Mouse (Mus musculus) layer of hippocampus, adult 18-20 months (tissue): ENCODE results near the gene Ticam1. TPM values are rescaled to one million over a fixed set of nuclear protein-coding genes. Genes with fewer than 3 reads are reported as not detected.
"Not testable (repeated sequence)": the region's sequence is repeated elsewhere in the genome, so short reads cannot be mapped to it uniquely, and the experiment has no call there.

ENCODE experiments used
- DNase-seq, 2 experiments: peaks; one replicate each; pipeline ENCODE4 v3.0.0; 2022; ENCODE audit warnings: low spot score in 2 of 2
- total RNA-seq, 2 experiments: library from RNA; stranded (reverse); gene quantifications; 2 replicates each; pipeline ENCODE4 v1.2.3; 2021

The Ticam1 gene
- total RNA-seq, 2 experiments from 2014 or later: 7.9 to 8.2 TPM

DNA sequence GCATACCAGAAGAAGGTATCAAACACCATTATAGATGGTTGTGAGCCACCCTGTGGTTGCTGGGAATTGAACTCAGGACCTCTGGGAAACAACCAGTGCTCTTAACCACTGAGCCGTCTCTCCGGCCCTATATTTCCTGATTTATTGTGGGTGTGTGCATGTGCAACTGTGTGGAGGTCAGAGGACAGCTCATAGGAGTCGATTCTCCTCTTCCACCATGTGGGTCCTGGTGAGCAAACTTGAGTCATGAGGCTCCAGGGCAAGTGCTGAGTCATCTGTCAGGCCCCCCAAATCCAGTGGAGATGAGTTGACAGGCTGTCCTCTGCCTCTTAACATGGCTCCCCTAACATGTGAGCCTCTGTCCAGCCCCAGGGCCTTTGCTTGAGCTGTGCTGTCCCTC is 10.7 kb downstream of the Ticam1 start:
- no peak for DNase-seq

DNA sequence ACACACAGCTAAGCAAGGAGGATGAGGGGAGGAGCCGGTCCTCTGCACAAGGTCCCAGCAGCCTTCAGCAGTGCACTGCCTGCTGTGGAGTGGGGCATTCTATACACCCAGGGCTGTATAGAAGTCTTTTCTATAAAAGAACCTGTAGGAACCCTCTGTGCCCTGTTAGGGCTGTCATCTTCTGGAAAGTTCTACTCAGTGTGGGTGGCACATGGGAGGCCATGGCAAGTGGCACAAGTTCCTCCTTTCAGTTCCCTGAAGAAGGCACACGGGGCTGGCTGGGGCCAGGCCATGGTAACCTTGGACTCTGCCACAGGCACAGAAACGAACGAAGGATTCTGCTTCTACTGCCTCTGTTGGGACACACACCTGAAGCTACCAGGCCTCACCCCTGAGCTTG is 11.6 kb downstream of the Ticam1 start:
- DNase-seq: no peak

DNA sequence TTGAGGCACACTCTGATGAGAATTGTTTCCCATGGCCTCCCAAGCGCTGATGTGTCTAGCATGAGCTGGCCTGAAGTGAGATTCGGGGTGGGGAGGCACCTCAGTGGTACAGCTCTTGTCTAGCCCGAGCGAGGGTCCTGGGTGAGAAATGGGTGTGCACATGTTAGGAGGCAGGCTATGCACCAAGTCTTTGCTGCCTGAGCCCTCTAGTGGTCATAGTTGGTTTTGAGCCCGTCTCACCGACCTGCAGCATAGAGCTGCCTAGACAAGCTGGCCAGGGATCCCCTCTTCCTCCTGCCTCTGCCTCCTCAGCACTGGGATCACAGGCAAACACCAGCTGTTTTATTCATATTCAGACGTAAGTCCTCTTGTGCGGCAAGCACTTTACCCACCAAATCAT is 12.6 kb downstream of the Ticam1 start:
- peak; percentile 71 to 90 for DNase-seq

DNA sequence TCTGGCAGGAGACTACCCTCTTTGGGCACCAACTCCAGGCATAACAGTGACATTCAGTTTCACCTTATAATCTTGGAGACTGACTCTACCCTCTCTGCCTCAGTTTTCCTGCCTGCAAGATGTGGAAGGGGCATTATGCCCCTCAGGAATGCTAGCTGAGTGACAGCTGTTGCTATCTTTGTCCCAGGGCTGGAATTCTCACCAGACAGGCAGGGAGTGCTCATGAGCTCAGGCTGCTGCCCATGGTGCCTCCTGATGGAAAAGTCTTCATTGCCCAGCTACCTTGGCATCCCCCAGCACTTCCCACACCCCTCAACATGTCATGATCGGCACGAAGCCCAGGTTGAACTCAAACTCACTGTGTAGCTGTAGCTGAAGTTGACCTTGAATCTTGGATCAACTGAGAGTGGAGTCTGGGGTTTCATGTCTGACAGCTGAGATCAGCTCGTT is 13.9 kb downstream of the Ticam1 start:
- DNase-seq: no peak

DNA sequence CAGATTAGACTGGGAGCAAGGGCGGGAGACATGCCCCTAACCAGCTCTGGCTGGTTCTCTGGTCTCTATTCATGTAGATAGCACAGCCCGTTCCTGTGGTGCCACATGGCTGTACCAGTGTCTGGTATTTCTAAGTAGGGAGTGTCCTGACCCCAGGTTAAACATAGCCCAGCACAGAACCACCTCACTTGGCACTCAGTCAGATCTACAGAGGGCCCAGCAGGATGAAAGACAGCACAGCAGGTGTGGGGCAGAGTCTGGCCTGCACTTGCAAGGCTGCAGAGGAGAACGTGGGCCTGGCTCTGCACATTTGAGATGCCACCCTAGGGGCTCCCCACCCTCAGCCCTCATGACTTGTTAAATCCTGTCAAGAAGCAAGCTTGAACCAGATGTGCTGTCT is 15.4 kb downstream of the Ticam1 start:
- no peak for DNase-seq

DNA sequence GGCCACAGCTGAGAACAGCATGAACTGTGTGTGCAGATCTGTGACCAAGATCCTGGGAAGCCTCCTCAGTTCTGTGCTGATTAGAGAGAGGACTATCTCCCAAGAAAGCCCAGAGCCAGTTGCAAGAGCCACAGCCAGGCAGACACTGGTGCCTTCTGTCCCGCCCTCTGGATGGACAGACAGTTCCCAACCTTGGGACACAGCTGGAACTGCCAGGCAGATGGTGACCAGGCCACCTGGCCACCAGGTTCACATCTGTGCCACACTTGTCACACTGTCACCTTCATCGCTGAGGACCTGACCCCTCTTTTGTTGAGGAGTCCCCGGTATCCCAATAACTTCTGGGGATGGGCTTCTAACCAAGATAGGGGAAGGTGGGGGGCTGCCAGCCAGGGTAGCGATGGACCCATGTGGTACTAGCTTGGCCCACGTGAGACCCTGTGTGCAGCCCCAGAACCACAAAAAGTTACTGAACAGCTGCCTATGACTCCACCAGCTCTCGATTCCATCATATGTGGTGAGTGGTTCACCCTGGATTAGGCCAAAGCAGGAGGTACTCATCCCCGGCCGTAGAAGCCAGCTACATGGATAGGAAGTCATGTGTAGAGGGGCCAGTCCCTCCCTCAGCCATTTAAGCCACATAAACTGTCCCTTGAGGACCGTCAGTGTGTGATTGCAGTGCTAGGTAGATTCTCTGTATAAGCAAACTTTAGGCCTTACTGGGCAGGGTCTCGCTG is 17.1 kb downstream of the Ticam1 start:
- DNase-seq: no peak

DNA sequence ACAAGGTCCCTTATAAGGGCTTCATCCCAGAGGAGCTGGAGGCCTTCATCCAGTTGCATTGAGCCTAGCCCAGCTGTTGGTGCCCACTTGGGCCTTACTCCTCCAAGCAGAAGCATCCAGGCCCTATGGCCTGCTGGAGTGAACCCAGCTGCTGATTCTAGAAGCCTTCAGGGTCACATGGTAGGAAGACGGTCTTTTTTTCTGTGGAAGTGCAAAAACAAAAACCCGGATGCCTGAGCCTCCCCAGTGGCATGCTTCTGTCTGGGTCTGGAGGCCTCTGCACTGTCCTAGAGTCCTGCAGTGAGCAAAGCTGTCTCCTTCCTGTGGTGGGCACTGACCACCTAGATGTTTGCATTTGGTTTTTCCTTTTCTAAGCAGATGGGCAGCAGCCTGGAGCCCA is 17.8 kb downstream of the Ticam1 start:
- not testable (repeated sequence) for DNase-seq

DNA sequence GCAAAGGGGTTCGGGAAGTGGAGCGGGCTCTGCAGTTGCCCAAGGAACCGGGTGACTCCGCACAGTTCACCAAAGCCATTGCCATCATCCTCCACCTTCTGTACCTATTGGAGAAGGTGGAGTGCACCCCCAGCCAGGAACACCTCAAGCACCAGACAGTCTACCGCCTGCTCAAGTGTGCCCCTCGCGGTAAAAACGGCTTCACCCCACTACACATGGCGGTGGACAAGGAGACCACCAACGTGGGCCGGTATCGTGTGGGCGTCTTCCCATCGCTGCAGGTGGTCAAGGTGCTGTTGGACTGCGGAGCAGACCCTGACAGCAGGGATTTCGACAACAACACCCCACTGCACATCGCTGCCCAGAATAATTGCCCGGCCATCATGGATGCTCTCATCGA is 18.3 kb downstream of the Ticam1 start:
- DNase-seq: not testable (repeated sequence)

DNA sequence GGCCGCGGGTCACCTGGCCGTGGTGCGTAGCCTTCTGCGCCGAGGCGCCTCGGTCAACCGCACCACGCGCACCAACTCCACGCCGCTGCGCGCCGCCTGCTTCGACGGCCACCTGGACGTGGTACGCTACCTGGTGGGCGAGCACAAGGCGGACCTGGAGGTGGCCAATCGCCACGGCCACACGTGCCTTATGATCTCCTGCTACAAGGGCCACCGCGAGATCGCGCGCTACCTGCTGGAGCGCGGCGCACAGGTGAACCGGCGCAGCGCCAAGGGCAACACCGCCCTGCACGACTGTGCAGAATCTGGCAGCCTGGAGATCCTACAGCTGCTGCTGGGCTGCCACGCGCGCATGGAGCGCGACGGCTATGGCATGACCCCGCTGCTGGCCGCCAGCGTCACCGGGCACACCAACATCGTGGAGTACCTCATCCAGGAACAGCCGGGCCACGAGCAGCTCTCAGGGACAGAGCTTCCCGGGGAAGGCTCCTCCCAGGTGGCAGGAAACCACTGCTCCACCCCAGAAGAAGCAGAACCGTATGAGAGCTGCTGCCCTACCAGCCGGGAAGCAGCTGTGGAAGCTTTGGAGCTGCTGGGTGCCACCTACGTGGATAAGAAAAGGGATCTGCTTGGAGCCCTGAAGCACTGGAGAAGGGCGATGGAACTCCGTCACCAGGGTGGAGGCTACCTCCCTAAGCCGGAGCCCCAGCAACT is 19.2 kb downstream of the Ticam1 start:
- DNase-seq: no peak

DNA sequence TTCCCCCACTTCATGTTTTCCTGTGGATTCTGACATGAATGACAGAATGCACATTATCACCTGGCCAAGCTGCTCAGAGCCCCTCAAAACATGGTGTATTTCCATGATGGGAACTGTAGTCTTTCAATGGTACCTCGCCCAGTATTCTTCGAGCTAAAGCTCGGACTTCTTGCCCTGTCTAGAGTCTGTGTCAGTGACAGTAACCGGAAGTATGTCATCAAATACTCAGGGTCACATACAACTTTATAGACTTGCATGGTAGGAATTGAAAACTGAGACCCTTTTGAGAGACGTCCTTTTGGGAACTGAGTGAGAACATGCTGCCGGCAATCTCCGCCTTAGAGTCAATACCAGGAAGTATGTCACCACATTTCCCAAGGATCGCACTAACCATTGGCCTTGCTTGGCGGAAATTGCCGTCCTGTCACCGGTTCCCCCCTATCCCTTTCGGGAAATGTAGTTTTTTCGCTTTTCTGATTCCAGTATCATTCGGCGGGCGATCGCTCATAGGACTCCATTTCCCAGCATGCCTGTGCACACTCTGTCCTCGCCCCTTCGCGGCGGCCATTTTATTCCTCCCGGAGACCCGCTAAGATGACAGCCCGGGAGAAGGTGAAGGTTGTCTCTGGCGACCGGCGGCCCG is 20.2 kb downstream of the Ticam1 start, which contains the start of gene Fem1a:
Fem1a (plus strand) TSS at position 572 of the 643 bp plus-strand sequence.
- DNase-seq: peak; percentile 97 to 98

DNA sequence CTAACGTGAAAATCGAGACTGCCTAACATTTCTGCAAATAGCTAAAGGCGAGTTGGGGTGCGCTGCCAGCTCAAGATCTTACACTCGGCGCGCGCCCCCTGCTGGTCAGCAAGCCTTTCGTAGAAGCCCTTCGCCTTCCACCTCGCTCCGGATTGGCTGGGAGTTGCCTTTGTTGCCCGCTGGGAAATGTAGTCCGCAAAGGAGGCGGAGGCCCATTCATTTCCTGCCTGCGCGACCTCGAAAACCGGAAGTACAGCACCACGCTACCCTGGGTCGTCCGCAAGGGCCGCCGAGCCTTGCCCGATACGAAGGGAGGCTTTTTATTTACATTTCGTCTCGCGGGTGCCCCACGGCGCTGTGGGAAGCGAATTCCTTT is 20.7 kb downstream of the Ticam1 start:
- peak; percentile 98 to 100 for DNase-seq

DNA sequence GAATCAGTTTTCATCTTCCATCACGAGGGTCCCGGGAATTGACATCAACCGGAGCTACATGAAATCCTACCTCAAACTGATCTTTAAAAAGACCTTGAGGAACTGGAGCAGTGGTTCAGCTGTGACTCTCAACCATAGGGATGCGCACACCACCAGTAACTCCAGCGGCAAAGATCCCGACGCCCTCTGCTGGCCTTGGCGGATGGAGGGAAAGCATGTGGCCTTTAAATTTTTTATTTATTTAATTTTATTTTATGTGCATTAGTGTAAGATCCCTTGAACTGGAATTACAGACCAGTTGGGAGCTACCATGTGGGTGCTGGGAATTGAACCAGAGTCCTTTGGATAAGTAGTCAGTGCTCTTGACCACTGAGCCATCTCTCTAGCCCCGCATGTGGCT is 21.2 kb downstream of the Ticam1 start:
- DNase-seq: peak; percentile 61 to 75

DNA sequence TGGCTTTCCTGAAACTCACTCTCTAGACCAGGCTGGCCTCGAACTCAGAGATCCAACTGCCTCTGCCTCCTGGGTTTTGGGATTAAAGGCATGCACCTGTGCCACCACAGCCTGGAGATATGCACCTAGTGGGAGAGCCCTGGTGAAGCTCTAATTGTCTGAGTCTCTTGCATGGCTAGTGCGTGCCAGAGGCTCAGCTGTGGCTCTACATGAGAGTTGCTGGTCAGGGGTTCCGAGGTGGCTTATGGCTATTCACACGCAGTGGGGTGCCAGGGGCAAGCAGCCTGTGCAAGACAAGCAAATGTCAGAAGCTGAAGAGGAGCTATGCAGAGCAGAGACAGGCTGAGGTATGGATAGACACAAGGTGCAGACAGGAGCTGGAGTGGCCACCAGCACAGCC is 21.9 kb downstream of the Ticam1 start:
- no peak for DNase-seq

DNA sequence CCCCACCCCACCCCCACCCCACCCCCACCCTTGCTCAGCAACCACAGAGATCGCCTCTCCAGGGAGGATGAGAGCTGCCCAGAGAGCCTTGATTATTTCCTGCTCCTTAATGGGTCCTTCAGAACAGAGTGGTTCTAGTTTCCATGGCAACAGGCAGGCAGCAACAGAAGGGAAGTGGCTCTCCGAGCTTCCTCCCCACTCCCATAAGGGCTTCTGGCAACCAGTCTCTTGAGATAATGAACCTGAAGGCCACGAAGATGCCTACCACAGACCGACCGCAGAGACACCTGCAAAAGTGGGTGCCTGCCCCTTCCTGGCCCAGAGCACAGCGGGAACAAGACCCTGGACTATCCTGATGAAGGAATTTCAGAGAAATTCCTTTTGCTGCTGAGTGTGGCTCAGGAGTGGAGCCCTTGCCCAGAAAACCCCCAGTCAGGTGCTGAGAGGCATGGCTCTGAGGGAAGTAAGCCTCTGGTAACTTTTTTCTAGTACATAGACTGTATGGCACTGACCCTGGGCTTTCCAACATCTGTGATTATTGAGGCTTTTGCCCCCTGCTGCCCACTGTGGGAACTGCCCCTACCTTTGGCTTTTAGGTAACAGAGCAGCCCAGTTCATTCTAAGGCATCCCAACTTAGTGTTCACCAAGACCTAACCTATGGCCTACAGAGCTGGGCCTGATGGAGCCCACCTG is 25.3 kb downstream of the Ticam1 start:
- DNase-seq: peak; percentile 65 to 87

DNA sequence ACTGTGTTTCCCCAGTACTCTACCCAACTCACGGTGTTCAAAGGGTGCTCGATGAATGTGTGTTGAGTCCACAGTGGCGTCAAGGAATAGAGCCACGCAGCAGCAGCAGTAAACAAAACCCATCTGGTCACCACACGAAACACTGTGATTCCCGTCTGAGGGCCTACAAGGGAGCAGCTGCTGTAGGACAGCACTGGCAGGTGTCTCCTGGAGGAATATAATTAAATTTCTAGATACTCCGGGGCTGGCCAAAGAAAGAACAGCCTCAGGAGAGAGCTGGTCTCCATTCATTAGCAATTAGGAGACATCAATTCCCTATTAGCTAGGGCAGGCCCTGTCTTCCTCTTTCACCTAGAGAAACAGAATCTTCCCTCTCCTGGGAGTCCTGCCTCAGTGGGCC is 31.0 kb downstream of the Ticam1 start:
- DNase-seq: no peak

DNA sequence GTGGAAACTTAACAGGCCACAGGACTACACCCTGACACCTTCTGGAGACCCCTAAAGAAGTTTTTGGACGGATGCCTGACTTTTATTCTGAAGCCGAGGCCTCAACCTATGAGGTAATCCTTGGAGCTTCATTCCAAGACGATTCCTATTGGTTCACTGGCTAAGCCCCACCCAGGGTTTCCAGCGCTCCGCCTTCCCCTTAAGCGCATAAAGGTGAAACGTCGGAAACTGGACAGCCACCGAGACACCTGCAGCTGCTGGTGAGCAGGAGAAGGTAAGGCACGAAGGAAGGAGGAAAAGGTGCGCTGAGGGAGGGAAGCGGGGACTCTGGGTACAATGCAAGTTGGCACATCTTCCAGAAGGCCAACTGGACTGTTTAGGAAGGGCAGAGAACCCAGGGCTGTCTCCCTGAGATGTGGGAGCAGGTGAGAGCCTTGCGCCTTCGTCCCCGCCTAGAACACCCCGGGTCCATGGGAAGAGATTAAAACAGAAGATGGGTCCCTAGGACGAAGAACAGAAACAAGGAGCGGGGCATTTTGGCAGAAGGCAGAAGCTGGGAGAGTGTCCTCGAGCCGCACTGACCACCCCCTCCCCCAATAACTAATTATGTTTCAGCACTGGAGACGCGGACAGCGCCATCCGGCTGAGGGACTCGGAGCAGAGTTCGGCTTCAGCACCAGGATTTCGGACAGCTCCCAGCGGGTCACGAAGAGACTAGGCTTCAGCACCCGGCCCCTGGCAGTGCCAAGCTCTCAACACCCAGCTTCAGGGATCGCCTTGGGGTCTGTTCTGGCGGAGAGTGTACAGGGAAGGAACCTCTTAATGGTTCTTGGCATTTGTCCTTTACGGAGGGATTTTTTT is 34.8 kb downstream of the Ticam1 start:
- DNase-seq: peak; percentile 70 to 84

DNA sequence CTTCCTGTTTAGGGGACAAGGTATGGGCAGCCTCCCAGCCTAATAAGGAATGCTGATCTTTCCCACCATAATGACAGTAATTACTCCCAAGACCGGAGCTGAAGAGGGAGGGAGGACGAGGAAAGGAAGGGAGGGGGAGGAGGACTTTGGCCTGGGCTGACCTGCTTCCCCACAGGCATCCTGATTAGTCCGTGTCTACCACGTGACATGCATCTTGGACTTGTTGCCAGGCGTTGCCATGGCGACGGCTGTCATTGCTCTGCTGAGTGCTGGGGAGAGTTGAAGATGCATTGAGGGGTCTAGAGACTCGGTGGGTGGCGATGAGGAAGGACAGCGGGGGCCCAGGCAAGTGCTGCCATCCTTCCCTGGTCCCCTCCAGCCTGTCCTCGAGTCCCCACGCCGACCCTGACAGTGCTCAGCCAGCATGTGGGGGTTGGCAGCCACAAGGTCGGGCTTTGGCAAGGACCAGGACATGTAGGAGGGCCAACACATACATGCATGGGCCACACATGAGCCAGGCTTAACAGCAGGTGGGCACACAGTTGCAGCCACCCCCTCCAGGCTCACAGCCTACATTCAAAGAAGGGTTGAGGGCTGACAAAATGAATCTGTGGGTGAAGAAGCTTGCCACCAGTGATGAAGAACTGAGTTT is 42.6 kb downstream of the Ticam1 start:
- peak; percentile 89 to 92 for DNase-seq

DNA sequence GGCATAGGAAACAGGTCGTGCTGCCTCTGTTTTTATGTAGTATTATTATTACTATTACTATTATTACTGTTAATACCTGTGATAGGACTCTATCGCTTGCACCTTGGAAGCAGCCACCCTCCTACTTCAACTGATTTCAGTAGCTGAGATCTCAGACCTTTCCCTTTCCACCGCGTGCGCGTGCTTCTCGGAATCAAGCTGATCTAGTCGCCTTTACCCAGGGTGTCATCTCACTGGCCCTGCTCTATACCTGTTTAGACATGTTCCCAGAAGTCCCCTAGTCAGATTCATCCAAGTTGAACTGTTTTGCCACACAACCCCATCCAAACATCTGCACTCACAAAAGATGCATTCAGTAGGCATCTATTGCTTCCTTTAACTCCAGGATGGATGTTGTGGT is 43.2 kb downstream of the Ticam1 start:
- DNase-seq: no peak

DNA sequence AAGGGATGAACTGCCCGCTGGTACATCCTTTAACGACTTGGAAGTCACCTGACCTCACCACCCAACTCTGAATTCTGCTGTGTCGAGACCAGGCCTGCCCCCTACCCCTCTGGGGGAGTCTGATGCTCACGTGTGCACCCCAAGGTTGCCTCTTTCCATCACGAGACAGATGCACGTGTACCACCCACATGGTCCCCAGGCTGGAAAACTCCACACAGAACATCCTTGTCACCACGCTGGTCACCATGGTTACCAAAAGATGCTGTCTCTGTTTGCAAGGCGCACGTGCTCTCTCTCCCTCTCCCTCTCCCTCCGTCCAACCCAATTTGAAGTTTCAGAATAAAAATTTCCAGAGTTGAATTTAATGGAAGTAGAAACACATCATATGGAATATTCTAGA is 46.6 kb downstream of the Ticam1 start:
- DNase-seq: peak; percentile 79 to 91

DNA sequence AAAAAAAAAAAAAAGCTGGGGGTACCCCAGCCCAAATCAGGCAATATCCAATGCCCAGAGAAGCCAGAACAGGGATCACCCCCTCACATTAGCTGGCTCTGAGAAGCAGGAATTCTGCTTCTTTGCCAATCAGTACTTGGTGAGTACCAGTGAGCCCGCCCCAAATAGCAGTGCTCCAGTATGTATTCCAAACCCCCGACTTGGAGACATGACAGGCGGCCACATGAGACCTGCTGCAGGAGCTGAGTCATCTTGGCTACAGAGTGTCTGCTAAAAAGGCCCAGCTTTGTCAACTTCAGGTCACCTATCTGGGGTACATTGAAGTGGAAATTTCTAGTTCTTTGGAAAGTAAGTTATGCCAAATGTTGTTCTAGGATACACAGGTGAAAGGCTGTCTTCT is 50.0 kb downstream of the Ticam1 start:
- DNase-seq: no peak
